16 mouse cellular contexts compared by ENCODE assay signal in the genomic region with DNA sequence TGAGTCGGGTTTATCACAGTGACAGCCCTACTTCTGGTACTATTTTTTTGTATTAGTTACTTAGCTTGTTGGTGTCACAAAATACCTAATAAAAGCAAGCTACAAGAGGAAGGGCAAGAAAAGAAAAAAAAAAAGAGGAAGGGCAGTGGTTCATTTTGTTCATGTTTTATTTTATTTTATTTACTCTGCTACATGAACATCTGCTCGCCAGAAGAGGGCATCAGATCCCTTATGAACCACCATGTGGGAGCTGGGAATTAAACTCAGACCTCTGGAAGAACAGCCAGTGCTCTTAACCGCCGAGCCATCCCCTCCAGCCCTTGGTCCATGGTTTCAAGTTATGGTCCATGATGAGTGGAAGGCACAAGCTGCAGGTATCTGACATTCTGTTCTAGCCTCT. TPM values are rescaled to one million over a fixed set of nuclear protein-coding genes. Genes with fewer than 3 reads are reported as not detected.
DNase-seq lines count a peak whose midpoint lies in the region; ATAC-seq and TF ChIP-seq lines count a peak whose summit lies in the region.
"Had no signal": no experiment of that assay in that cellular context is flagged by ENCODE, and none has a peak within 500 bp of the region (broad histone marks: within the 10 kb centered on the region; RNA-seq: fewer than 3 reads in every experiment).

No protein-coding gene starts in this region.

- DNase-seq in gastrocnemius, adult 2 months, result no peak
- DNase-seq in gastrocnemius, adult 8-10 months (ENCODE audit: low spot score in 2 of 2), result no peak
- no peak for DNase-seq in lung, embryonic 14.5 days
- DNase-seq in lung, postnatal 25 days (ENCODE audit: low spot score), result no peak
- DNase-seq in ES-CJ7 (ENCODE audit: low read depth, low spot score), result peak; percentile 80
- DNase-seq in right cerebral cortex, postnatal 36 days (ENCODE audit: low spot score in 2 of 2), result no peak
- DNase-seq in cerebellum, postnatal 25 days, result no peak
- DNase-seq: adrenal gland, postnatal 10 days; cerebellum, adult 9-10 months; heart, postnatal 10 days; kidney, adult 9 months; right cerebral cortex, postnatal 14 days had no signal

- H3K4me3 ChIP-seq in gastrocnemius, adult 2 months, result no peak overlapping the region
- no peak overlapping the region for H3K4me3 ChIP-seq in lung, embryonic 14.5 days (ENCODE audit: low read depth, low read length)
- H3K4me3 ChIP-seq: embryonic facial prominence, embryonic 10.5 days; megakaryocyte, embryonic 14.5 days had no signal

- WGBS in lung, embryonic 14.5 days, result 51% methylated on average over 4 of the region's 4 CpGs

- H3K9ac ChIP-seq in lung, embryonic 14.5 days, result no peak overlapping the region
- H3K9ac ChIP-seq: hindbrain, embryonic 14.5 days had no signal

- no peaks in the 10 kb centered on the region for H3K9me3 ChIP-seq in lung, embryonic 14.5 days (ENCODE audit: low read depth, low read length)
- H3K9me3 ChIP-seq: embryonic facial prominence, embryonic 10.5 days; megakaryocyte, embryonic 14.5 days had no signal

- H3K27ac ChIP-seq in gastrocnemius, adult 2 months, result no peak overlapping the region
- no peak overlapping the region for H3K27ac ChIP-seq in lung, embryonic 14.5 days (ENCODE audit: low read depth)
- H3K27ac ChIP-seq: embryonic facial prominence, embryonic 10.5 days; hindbrain, embryonic 14.5 days had no signal

- no peaks in the 10 kb centered on the region for H3K27me3 ChIP-seq in lung, embryonic 14.5 days (ENCODE audit: insufficient read depth, low read length)

- TF ChIP-seq CTCF in gastrocnemius, adult 2 months (IDR thresholded peaks at IDR 0.05), result peak; percentile 34; the same call in 1 of the 2 replicates
- peak; percentile 28; the same call in 1 of the 2 replicates for TF ChIP-seq CTCF in lung, embryonic 14.5 days (IDR thresholded peaks at IDR 0.05; ENCODE audit: low read depth)

- H3K4me1 ChIP-seq in lung, embryonic 14.5 days (ENCODE audit: insufficient read depth), result no peaks in the 10 kb centered on the region
- H3K4me1 ChIP-seq: embryonic facial prominence, embryonic 10.5 days; megakaryocyte, embryonic 14.5 days had no signal

- ATAC-seq in lung, embryonic 14.5 days (ENCODE audit: insufficient read depth), result no peak
- ATAC-seq in megakaryocyte, adult 5-6 weeks (ENCODE audit: poor library complexity, severe bottlenecking), result 0 out of 2 replicates have a peak, but pooled peaks have one; percentile 31

- no peaks in the 10 kb centered on the region for H3K36me3 ChIP-seq in lung, embryonic 14.5 days (ENCODE audit: insufficient read depth)

- intact Hi-C loops in gastrocnemius, adult 2 months (cut with DNase I), result no loop called here

- H3K4me2 ChIP-seq in lung, embryonic 14.5 days, result no peak overlapping the region
- H3K4me2 ChIP-seq: hindbrain, embryonic 14.5 days had no signal

RNA-seq across cellular contexts. Expression of gene Hmgn1, which starts 12.8 kb away (rescaled TPM):
- 10 to 100 TPM; 19.9 to 38.1 TPM for total RNA-seq in gastrocnemius, adult 2 months (2021)
- total RNA-seq in gastrocnemius, adult 8-10 months (2022), result 10 to 100 TPM; 19.1 to 31.3 (median 25.5) TPM
- 746 and 786 TPM in 2 replicates for polyA plus RNA-seq in lung, embryonic 14.5 days (2014; fragmentation: Nextera tagmentation; extraction: Ambion mirVana)
- 41.8 and 53.3 TPM in 2 replicates for total RNA-seq in megakaryocyte, adult 5-6 weeks (2015)
- 71.5 and 75.2 TPM in 2 replicates for total RNA-seq in megakaryocyte, adult 5-6 weeks (2017)

RNA-seq across cellular contexts. Expression of gene Wrb, which starts 30.5 kb away (rescaled TPM):
- 10 to 100 TPM in 1 of 2 experiments, 1 to 10 TPM in 1; 9.7 to 12.3 TPM for total RNA-seq in gastrocnemius, adult 2 months (2021)
- total RNA-seq in gastrocnemius, adult 8-10 months (2022), result 10 to 100 TPM; 12.0 to 14.4 (median 13.0) TPM
- 53.3 and 56.2 TPM in 2 replicates for polyA plus RNA-seq in lung, embryonic 14.5 days (2014; fragmentation: Nextera tagmentation; extraction: Ambion mirVana)
- 4.4 and 5.5 TPM in 2 replicates for total RNA-seq in megakaryocyte, adult 5-6 weeks (2015)
- 6.0 and 7.1 TPM in 2 replicates for total RNA-seq in megakaryocyte, adult 5-6 weeks (2017)

RNA-seq across cellular contexts. Expression of gene Brwd1, which starts 32.4 kb away (rescaled TPM):
- total RNA-seq in gastrocnemius, adult 2 months (2021), result 10 to 100 TPM; 56.4 to 62.8 TPM
- 10 to 100 TPM; 48.0 to 63.0 (median 55.2) TPM for total RNA-seq in gastrocnemius, adult 8-10 months (2022)
- 107 and 109 TPM in 2 replicates for polyA plus RNA-seq in lung, embryonic 14.5 days (2014; fragmentation: Nextera tagmentation; extraction: Ambion mirVana)
- total RNA-seq in megakaryocyte, adult 5-6 weeks (2015), result 17.0 and 28.7 TPM in 2 replicates
- 32.3 and 34.6 TPM in 2 replicates for total RNA-seq in megakaryocyte, adult 5-6 weeks (2017)
